Mouse (Mus musculus) 3134 (cell line): ENCODE data around the gene Usp4.

ENCODE experiments used
- DNase-seq: peaks from one replicate; pipeline ENCODE4 v3.0.0-alpha.2; 2011; ENCODE audit warnings: low spot score; ENCODE audit not compliant: insufficient read length; ENCODE audit errors: extremely low read depth

The Usp4 gene

GRCm38 (mm10) chr9:108409535-108409934, 61.9 kb downstream of the Usp4 start:
- DNase-seq = no peak

DNA sequence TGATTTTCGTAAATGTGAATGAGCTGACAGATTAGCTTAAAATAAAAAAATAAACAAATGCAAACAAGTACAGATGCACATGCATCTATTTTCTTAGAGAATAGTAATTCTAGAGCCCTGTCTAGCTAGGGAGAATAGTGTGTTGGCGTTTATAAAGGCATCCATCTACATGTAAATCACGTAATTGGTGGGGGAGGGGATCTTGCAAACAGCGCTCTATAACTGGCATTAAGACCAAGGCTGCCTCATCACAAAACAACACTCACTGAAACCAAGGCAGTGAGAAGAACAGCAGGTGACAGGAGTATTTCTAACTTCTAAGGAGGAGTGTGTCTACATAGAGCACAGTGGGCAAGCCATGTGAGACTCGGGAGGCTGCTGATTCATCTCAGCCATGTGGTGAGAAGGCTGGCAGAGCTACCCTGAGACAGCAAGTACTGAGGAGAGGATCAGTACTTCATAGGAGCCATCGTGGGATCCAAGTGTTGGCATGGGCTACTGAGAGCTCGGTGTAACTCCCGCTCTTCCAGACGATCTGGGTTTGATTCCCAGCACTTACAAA, 63.8 kb downstream of the Usp4 start:
- no peak for DNase-seq

GRCm38 (mm10) chr9:108412221-108412620, 64.6 kb downstream of the Usp4 start:
- no peak for DNase-seq

GRCm38 (mm10) chr9:108428384-108428783, 80.7 kb downstream of the Usp4 start, which contains the start of gene Ccdc36:
Ccdc36 (minus strand) TSS chr9:108428484.
- DNase-seq = no peak

DNA sequence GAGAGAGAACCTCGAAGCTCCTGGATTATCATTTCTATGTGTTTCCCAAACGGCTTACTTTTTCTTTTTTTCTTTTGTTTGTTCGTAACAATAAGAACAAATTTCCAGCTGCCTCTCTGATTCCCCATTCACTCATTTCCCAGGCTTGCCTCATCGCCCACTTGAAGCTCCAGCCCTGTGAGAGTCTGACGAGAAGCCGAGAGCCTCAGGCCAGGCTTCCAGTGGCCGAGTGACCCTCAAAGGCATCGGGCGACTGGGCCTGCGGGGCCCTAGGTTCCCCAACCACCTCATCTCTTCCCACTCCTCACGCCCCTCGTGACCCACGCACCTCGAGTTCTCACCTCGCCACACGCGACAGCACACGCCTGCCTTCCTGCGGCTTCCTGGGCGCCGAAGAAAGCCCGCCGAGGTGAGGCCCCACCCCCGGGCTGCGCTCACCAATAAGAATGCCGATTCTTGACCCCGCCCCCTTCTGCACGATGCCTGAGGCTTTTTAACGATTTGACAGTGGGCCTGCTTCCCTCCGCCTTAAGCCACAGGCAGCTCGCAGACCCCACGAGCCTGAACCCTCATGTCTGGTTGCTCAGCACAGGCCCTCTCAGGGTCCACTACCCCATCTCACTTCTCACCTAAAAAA, 83.9 kb downstream of the Usp4 start:
- no peak for DNase-seq

DNA sequence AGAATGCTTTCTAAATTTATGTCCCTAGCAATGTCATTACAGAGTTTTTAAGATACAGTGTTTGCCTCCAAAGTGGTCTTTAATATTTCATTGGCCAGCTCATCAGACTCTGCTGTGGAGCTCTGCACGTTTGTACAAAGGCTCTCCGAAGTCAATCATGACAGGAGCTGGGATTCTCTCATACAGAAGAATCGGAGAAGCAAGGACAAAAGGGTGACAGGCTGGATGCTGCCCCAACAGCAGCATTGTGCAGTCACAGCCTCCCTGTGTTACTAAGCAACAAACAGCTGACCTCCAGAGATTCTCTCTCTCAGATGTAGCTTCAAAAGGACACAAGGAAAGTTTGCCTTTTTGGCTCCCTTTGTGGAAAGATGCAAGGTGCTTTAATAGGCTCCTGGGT, 88.5 kb downstream of the Usp4 start, which contains the start of gene BC048562:
BC048562 (plus strand) TSS at position 301 of the 400 bp plus-strand sequence.
- DNase-seq = no peak

DNA sequence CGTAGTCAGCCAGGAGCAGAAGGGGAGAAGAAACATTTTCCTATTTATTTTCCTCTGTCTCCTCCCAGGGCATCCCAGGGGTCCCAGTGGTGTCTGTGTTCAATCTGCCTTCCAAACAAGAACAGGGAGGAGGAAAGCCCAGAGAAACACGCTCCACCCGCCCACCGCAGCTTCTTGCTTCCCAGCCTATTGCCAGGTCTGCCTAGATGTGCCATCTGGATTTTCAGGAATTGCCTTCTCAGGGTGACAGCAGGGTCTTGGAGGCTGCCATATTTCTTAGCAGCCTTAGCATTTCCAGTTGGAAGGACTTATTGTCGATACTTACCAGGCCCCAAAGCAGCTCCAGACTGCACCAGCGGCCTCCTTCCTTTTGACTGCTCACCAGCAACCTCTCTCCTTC, 91.5 kb downstream of the Usp4 start:
- DNase-seq = no peak

DNA sequence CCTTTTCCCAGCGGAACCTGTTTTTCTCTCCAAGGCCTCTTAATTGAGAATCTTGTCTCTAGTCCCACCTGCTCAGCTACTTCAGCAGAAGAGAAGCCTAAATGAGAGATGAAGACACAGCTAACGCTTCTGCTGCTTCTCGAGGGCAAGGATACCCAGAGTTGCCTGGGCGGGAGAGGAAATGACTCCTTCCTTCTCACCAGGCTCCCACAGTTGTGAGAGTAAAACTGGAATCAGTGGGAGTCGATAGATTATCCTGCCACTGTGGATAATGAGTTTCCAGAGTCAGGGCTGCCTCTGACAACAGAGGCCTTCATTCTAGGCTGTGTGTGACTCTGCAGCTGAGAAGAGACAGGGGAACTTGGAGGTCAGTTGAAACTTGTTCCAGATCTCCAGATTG, 92.8 kb downstream of the Usp4 start:
- no peak for DNase-seq

DNA sequence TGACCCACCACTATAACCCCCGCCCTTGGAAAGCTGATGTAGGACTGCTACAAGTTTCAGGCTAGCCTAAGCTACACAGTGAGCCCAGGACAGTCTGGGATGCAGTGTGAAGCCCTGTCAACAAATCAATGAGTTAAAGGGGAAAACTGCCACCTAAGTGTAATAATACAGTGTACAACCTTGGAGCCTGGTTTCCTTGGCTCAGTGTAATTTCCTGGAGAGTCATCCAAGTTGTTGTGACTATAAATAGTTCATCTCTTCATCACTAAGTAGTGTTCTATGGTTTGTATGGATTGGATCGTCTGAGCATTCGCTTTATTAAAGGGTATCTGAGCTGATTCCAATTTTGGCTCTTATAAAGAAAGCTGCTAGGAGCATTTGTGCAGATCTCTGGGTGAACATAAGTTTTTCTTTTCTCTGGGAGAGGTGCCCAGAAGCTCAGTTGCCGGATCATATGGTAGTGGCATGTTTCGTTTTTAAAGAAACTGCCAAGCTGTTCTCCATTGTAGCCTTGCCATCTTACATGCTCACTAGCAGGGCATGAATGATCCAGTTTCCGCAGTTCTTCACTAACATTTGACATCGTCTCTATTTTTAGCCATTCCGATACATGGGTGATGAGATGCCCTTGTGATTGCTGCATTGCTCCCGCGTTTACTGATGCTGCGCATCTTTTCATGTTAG, 93.7 kb downstream of the Usp4 start:
- no peak for DNase-seq
